Comparison of ENCODE assay signal across 8 mouse cellular contexts in genomic region chr4:117267284-117267683, GRCm38 (mm10). TPM values are rescaled to one million over a fixed set of nuclear protein-coding genes. Genes with fewer than 3 reads are reported as not detected.
A peak's percentile ranks its signal among the peaks of the same experiment; 100 is the strongest.
DNase-seq lines count a peak whose midpoint lies in the region; ATAC-seq and TF ChIP-seq lines count a peak whose summit lies in the region.

No protein-coding gene starts in this region.

- H3K4me3 ChIP-seq in forebrain, embryonic 11.5 days (ENCODE audit: low read depth, low read length), result no peak overlapping the region
- H3K4me3 ChIP-seq in forebrain, embryonic 12.5 days (replicated peaks), result no peak overlapping the region
- no peak overlapping the region for H3K4me3 ChIP-seq in G1E (ENCODE audit: low read depth, low read length)
- H3K4me3 ChIP-seq in gastrocnemius, adult 2 months, result no peak overlapping the region
- no peak overlapping the region for H3K4me3 ChIP-seq in layer of hippocampus, adult 2 months
- no peak overlapping the region for H3K4me3 ChIP-seq in small intestine, adult 2 months (ENCODE audit: low read depth, low read length)

- H3K4me2 ChIP-seq in forebrain, embryonic 11.5 days (ENCODE audit: low read depth, low read length, severe bottlenecking), result no peak overlapping the region
- no peak overlapping the region for H3K4me2 ChIP-seq in forebrain, embryonic 12.5 days

- peak; percentile 45; the same call in 1 of the 2 replicates for ATAC-seq in forebrain, embryonic 11.5 days (replicated peaks; ENCODE audit: low FRiP score)
- ATAC-seq in forebrain, embryonic 12.5 days (ENCODE audit: low FRiP score), result no peak
- ATAC-seq in G1E (ENCODE audit: extremely low read depth, insufficient number of reproducible peaks, low FRiP score, poor library complexity, severe bottlenecking), result no peak; the same call in 1 of the 2 replicates

- H3K36me3 ChIP-seq in forebrain, embryonic 11.5 days (ENCODE audit: control insufficient read depth, insufficient read depth, low read length), result no peaks in the 10 kb centered on the region
- H3K36me3 ChIP-seq in forebrain, embryonic 12.5 days (replicated peaks), result peaks cover 11% of the 10 kb centered on the region
- H3K36me3 ChIP-seq in G1E (replicated peaks), result peaks cover 20% of the 10 kb centered on the region
- H3K36me3 ChIP-seq in small intestine, adult 2 months (ENCODE audit: control insufficient read depth, insufficient read depth, low read length), result peaks cover 6% of the 10 kb centered on the region

- H3K4me1 ChIP-seq in forebrain, embryonic 11.5 days (replicated peaks; ENCODE audit: control insufficient read depth, insufficient read depth, low read length), result peaks cover 2% of the 10 kb centered on the region; the same call in 1 of the 2 replicates
- peaks cover 17% of the 10 kb centered on the region for H3K4me1 ChIP-seq in forebrain, embryonic 12.5 days
- H3K4me1 ChIP-seq in G1E (ENCODE audit: insufficient read depth, low read depth, low read length), result peaks cover 3% of the 10 kb centered on the region
- peaks cover 3% of the 10 kb centered on the region; the same call in 1 of the 2 replicates for H3K4me1 ChIP-seq in small intestine, adult 2 months (ENCODE audit: control insufficient read depth, insufficient read depth, insufficient read length, low read length)

- no peak for TF ChIP-seq POLR2A in small intestine, adult 2 months (IDR thresholded peaks at IDR 0.05; ENCODE audit: low read depth, low read length)

- no peaks in the 10 kb centered on the region for H3K27me3 ChIP-seq in forebrain, embryonic 11.5 days (ENCODE audit: control insufficient read depth, insufficient read depth, low read length)
- peaks cover 18% of the 10 kb centered on the region for H3K27me3 ChIP-seq in forebrain, embryonic 12.5 days
- H3K27me3 ChIP-seq in G1E (ENCODE audit: insufficient read depth, low read length), result peaks cover 9% of the 10 kb centered on the region; the same call in 1 of the 2 replicates
- no peaks in the 10 kb centered on the region for H3K27me3 ChIP-seq in small intestine, adult 2 months (ENCODE audit: control insufficient read depth, insufficient read depth, low read length)

- DNase-seq in forebrain, embryonic 11.5 days (ENCODE audit: low spot score), result peak; percentile 90
- peak; percentile 42 for DNase-seq in G1E (ENCODE audit: low spot score)
- DNase-seq in cerebellum, adult 9-11 months, result peak; percentile 62
- peak; percentile 80 for DNase-seq in gastrocnemius, adult 2 months
- peak; percentile 75 to 90 for DNase-seq in layer of hippocampus, adult 2 months (ENCODE audit: low spot score in 2 of 2)
- peak; percentile 86 for DNase-seq in lung, postnatal 10 days

- WGBS in forebrain, embryonic 11.5 days, result 4% methylated on average over 2 of the region's 2 CpGs
- WGBS in forebrain, embryonic 12.5 days, result 0% methylated on average over 2 of the region's 2 CpGs
- 6% methylated on average over 2 of the region's 2 CpGs for WGBS in small intestine, adult 2 months

- no peak overlapping the region for H3K9ac ChIP-seq in forebrain, embryonic 11.5 days (ENCODE audit: low read length)
- H3K9ac ChIP-seq in forebrain, embryonic 12.5 days, result no peak overlapping the region

- TF ChIP-seq CTCF in G1E (IDR thresholded peaks at IDR 0.05; ENCODE audit: low read depth, low read length), result peak; percentile 99
- TF ChIP-seq CTCF in gastrocnemius, adult 2 months (IDR thresholded peaks at IDR 0.05), result peak; percentile 96
- peak; percentile 98 for TF ChIP-seq CTCF in layer of hippocampus, adult 2 months (conservative IDR thresholded peaks at IDR 0.05)
- TF ChIP-seq CTCF in small intestine, adult 2 months (IDR thresholded peaks at IDR 0.05; ENCODE audit: extremely low read depth, insufficient read length, insufficient replicate concordance, low read depth, low read length), result peak; percentile 94; the same call in 1 of the 2 replicates

- intact Hi-C loops in gastrocnemius, adult 2 months (cut with DNase I), result no loop called here

- H3K9me3 ChIP-seq in forebrain, embryonic 11.5 days (ENCODE audit: control insufficient read depth, low read length), result no peaks in the 10 kb centered on the region
- no peaks in the 10 kb centered on the region for H3K9me3 ChIP-seq in forebrain, embryonic 12.5 days
- no peaks in the 10 kb centered on the region for H3K9me3 ChIP-seq in G1E (replicated peaks)

- no peak overlapping the region for H3K27ac ChIP-seq in forebrain, embryonic 11.5 days (ENCODE audit: low read depth, low read length)
- H3K27ac ChIP-seq in forebrain, embryonic 12.5 days, result no peak overlapping the region
- no peak overlapping the region for H3K27ac ChIP-seq in gastrocnemius, adult 2 months
- no peak overlapping the region for H3K27ac ChIP-seq in layer of hippocampus, adult 2 months
- H3K27ac ChIP-seq in small intestine, adult 2 months (ENCODE audit: insufficient read depth, low read depth, low read length), result no peak overlapping the region

RNA-seq across cellular contexts. Expression of gene Armh1, which starts 15.4 kb away (rescaled TPM):
- polyA plus RNA-seq in forebrain, embryonic 11.5 days (2014; fragmentation: Nextera tagmentation; extraction: Ambion mirVana), result 0.49 TPM in 1 of 2 replicates, not detected in the other
- polyA plus RNA-seq in forebrain, embryonic 12.5 days (2016; fragmentation: Nextera tagmentation; extraction: Ambion mirVana), result 0.23 and 0.33 TPM in 2 replicates
- total RNA-seq in G1E (2014; fragmentation: Nextera tagmentation) (not detected in 2 replicates), G1E (2017) (not detected in 2 replicates)
- polyA plus RNA-seq in G1E (2012), result not detected in 2 replicates
- total RNA-seq in gastrocnemius, adult 2 months (2021), result not detected
- under 1 TPM; 0.47 to 0.59 TPM for total RNA-seq in layer of hippocampus, adult 2 months (2021)
- polyA plus RNA-seq in small intestine, adult 2 months (2012; rRNA removed), result not detected in 2 replicates

RNA-seq across cellular contexts. Expression of gene Tmem53, which starts 15.5 kb away (rescaled TPM):
- 6.4 and 9.0 TPM in 2 replicates for polyA plus RNA-seq in forebrain, embryonic 11.5 days (2014; fragmentation: Nextera tagmentation; extraction: Ambion mirVana)
- 7.8 and 8.4 TPM in 2 replicates for polyA plus RNA-seq in forebrain, embryonic 12.5 days (2016; fragmentation: Nextera tagmentation; extraction: Ambion mirVana)
- total RNA-seq in G1E (2014; fragmentation: Nextera tagmentation) (0.90 TPM in 1 of 2 replicates, not detected in the other), G1E (2017) (0.16 TPM in 1 of 2 replicates, not detected in the other)
- polyA plus RNA-seq in G1E (2012), result 0.07 and 0.08 TPM in 2 replicates
- 1 to 10 TPM; 2.7 to 6.6 TPM for total RNA-seq in gastrocnemius, adult 2 months (2021)
- total RNA-seq in layer of hippocampus, adult 2 months (2021), result 1 to 10 TPM; 4.7 to 4.9 TPM
- polyA plus RNA-seq in small intestine, adult 2 months (2012; rRNA removed), result 13.7 and 19.0 TPM in 2 replicates
